Mouse (Mus musculus): ENCODE measurements around the gene Fam126a. TPM values are rescaled to one million over a fixed set of nuclear protein-coding genes. Genes with fewer than 3 reads are reported as not detected.
"Not testable (repeated sequence)": the region's sequence is repeated elsewhere in the genome, so short reads cannot be mapped to it uniquely, and the experiment has no call there.

Fam126a gene
- polyA plus RNA-seq, 1 experiment: 6.0 TPM

- Histone ChIP-seq H3K4me3 (replicated peaks) (peak overlapping the region; percentile 54), H3K36me3 (replicated peaks; ENCODE audit: low read length) (no peaks in the 10 kb centered on the region), H3K9me3 (no peaks in the 10 kb centered on the region), H3K27me3 (replicated peaks) (no peaks in the 10 kb centered on the region), H3K4me1 (peaks cover 71% of the 10 kb centered on the region)
- no peak for TF ChIP-seq FLI1 (IDR thresholded peaks at IDR 0.05; ENCODE audit: low read length)
- no peak for TF ChIP-seq GATA1 (IDR thresholded peaks at IDR 0.05; ENCODE audit: borderline replicate concordance, low read length)
Measured at GRCm38 (mm10) chr5:23893156-23893863, 137.2 kb downstream of the Fam126a start.

GRCm38 (mm10) chr5:23890734-23891133 is 139.8 kb downstream of the Fam126a start:
- TF ChIP-seq GATA1 (IDR thresholded peaks at IDR 0.05; ENCODE audit: borderline replicate concordance, low read length) (no peak), FLI1 (IDR thresholded peaks at IDR 0.05; ENCODE audit: low read length) (no peak)
- H3K4me1 ChIP-seq: peaks cover 76% of the 10 kb centered on the region

GRCm38 (mm10) chr5:23889461-23889860 is 141.0 kb downstream of the Fam126a start:
- TF ChIP-seq GATA1 (IDR thresholded peaks at IDR 0.05; ENCODE audit: borderline replicate concordance, low read length) (no peak), FLI1 (IDR thresholded peaks at IDR 0.05; ENCODE audit: low read length) (no peak)
- peak overlapping the region; percentile 24 for H3K4me3 ChIP-seq (replicated peaks)
- no peaks in the 10 kb centered on the region for H3K27me3 ChIP-seq (replicated peaks)

More at GRCm38 (mm10) chr5:23890734-23891133, 139.8 kb downstream of the Fam126a start:
- Histone ChIP-seq H3K9me3 (no peaks in the 10 kb centered on the region), H3K4me3 (replicated peaks) (peak overlapping the region; percentile 38), H3K36me3 (replicated peaks; ENCODE audit: low read length) (peaks cover 3% of the 10 kb centered on the region), H3K27me3 (replicated peaks) (no peaks in the 10 kb centered on the region)

GRCm38 (mm10) chr5:23887111-23887510 is 143.4 kb downstream of the Fam126a start:
- TF ChIP-seq FLI1 (IDR thresholded peaks at IDR 0.05; ENCODE audit: low read length) (no peak), GATA1 (IDR thresholded peaks at IDR 0.05; ENCODE audit: borderline replicate concordance, low read length) (no peak)
- Histone ChIP-seq H3K9me3 (peaks cover 11% of the 10 kb centered on the region), H3K36me3 (replicated peaks; ENCODE audit: low read length) (peaks cover 17% of the 10 kb centered on the region), H3K27me3 (replicated peaks) (no peaks in the 10 kb centered on the region), H3K4me3 (replicated peaks) (peak overlapping the region; percentile 77), H3K4me1 (peaks cover 67% of the 10 kb centered on the region)

More at GRCm38 (mm10) chr5:23889461-23889860, 141.0 kb downstream of the Fam126a start:
- peaks cover 2% of the 10 kb centered on the region for H3K9me3 ChIP-seq
- H3K4me1 ChIP-seq: peaks cover 66% of the 10 kb centered on the region
- H3K36me3 ChIP-seq (replicated peaks; ENCODE audit: low read length): peaks cover 5% of the 10 kb centered on the region

- Histone ChIP-seq H3K27me3 (replicated peaks) (peaks cover 5% of the 10 kb centered on the region), H3K36me3 (replicated peaks; ENCODE audit: low read length) (no peaks in the 10 kb centered on the region), H3K4me1 (peaks cover 43% of the 10 kb centered on the region), H3K4me3 (replicated peaks) (peak overlapping the region; percentile 81), H3K9me3 (no peaks in the 10 kb centered on the region)
- TF ChIP-seq GATA1 (IDR thresholded peaks at IDR 0.05; ENCODE audit: borderline replicate concordance, low read length): no peak
Measured at GRCm38 (mm10) chr5:23874457-23874856, 156.0 kb downstream of the Fam126a start.

- TF ChIP-seq FLI1 (IDR thresholded peaks at IDR 0.05; ENCODE audit: low read length): no peak
- TF ChIP-seq GATA1 (IDR thresholded peaks at IDR 0.05; ENCODE audit: borderline replicate concordance, low read length): no peak
- Histone ChIP-seq H3K9me3 (no peaks in the 10 kb centered on the region), H3K27me3 (replicated peaks) (peaks cover 5% of the 10 kb centered on the region), H3K4me1 (peaks cover 36% of the 10 kb centered on the region), H3K4me3 (replicated peaks) (no peak overlapping the region), H3K36me3 (replicated peaks; ENCODE audit: low read length) (no peaks in the 10 kb centered on the region)
Measured at GRCm38 (mm10) chr5:23872586-23872985, 157.9 kb downstream of the Fam126a start.

GRCm38 (mm10) chr5:23871323-23871722 is 159.2 kb downstream of the Fam126a start:
- H3K4me1 ChIP-seq: peaks cover 30% of the 10 kb centered on the region
- not testable (repeated sequence) for H3K27me3 ChIP-seq (replicated peaks); H3K36me3 ChIP-seq (replicated peaks; ENCODE audit: low read length); H3K4me3 ChIP-seq (replicated peaks); H3K9me3 ChIP-seq

- Histone ChIP-seq H3K27me3 (replicated peaks) (peaks cover under 1% of the 10 kb centered on the region), H3K36me3 (replicated peaks; ENCODE audit: low read length) (no peaks in the 10 kb centered on the region), H3K9me3 (no peaks in the 10 kb centered on the region), H3K4me1 (peaks cover 7% of the 10 kb centered on the region), H3K4me3 (replicated peaks) (no peak overlapping the region)
- TF ChIP-seq FLI1 (IDR thresholded peaks at IDR 0.05; ENCODE audit: low read length): no peak
- no peak for TF ChIP-seq GATA1 (IDR thresholded peaks at IDR 0.05; ENCODE audit: borderline replicate concordance, low read length)
Measured at GRCm38 (mm10) chr5:23865941-23866340, 164.5 kb downstream of the Fam126a start.

Other genes with a start within 250 kb of the Fam126a start
- 2.8 and 3.6 TPM in 2 replicates for gene Pus7, start 247.0 kb downstream of the Fam126a start, polyA plus RNA-seq (2012; ENCODE audit: insufficient read depth, low replicate concordance)
- 2.9 and 11.2 TPM in 2 replicates for gene Rint1, start 243.0 kb downstream of the Fam126a start, polyA plus RNA-seq (2012; ENCODE audit: insufficient read depth, low replicate concordance)
- 1.6 and 14.7 TPM in 2 replicates for gene Tomm7, start 186.5 kb downstream of the Fam126a start, polyA plus RNA-seq (2012; ENCODE audit: insufficient read depth, low replicate concordance)
- 0.26 and 0.96 TPM in 2 replicates for gene Klhl7, start 69.9 kb upstream of the Fam126a start, polyA plus RNA-seq (2012; ENCODE audit: insufficient read depth, low replicate concordance)
- gene Nupl2, start 134.3 kb upstream of the Fam126a start, polyA plus RNA-seq (2012; ENCODE audit: insufficient read depth, low replicate concordance): 2.5 and 6.4 TPM in 2 replicates

Data from megakaryocyte, embryonic 14.5 days (primary cell).